Mouse (Mus musculus) bone marrow macrophage, adult 2 months (primary cell): Measurements from ENCODE around the gene Coq2. TPM values are rescaled to one million over a fixed set of nuclear protein-coding genes. Genes with fewer than 3 reads are reported as not detected.

Experiments
- H3K27ac ChIP-seq: 2 replicates; pipeline ENCODE4 v1.5.1; 2012; ENCODE audit warnings: low read depth, low read length; ENCODE audit not compliant: insufficient read depth
- H3K4me1 ChIP-seq: 2 replicates; pipeline ENCODE4 v1.6.1; 2012; ENCODE audit warnings: low read length; ENCODE audit not compliant: control insufficient read depth, insufficient read depth
- H3K4me3 ChIP-seq: 2 replicates; pipeline ENCODE4 v1.5.1; 2012; ENCODE audit warnings: mild to moderate bottlenecking, low read length, moderate library complexity; ENCODE audit not compliant: insufficient read depth
- CTCF ChIP-seq: IDR thresholded peaks from 2 replicates; pipeline ENCODE4 v1.5.1; 2012; ENCODE audit warnings: low read depth, mild to moderate bottlenecking, low read length, moderate library complexity
- POLR2A ChIP-seq: IDR thresholded peaks from 2 replicates; pipeline ENCODE4 v1.6.1; 2012; ENCODE audit warnings: mild to moderate bottlenecking, low read depth, low read length, borderline replicate concordance
- polyA plus RNA-seq: library from polyadenylated mRNA; stranded (reverse); fragments of >200 nt; gene quantifications from 2 replicates; pipeline ENCODE4 v1.2.4, GENCODE M21; 2012; ENCODE audit not compliant: missing spikeins, insufficient read depth, insufficient read length

The Coq2 gene
- polyA plus RNA-seq = 18.5 and 19.9 TPM in 2 replicates

DNA sequence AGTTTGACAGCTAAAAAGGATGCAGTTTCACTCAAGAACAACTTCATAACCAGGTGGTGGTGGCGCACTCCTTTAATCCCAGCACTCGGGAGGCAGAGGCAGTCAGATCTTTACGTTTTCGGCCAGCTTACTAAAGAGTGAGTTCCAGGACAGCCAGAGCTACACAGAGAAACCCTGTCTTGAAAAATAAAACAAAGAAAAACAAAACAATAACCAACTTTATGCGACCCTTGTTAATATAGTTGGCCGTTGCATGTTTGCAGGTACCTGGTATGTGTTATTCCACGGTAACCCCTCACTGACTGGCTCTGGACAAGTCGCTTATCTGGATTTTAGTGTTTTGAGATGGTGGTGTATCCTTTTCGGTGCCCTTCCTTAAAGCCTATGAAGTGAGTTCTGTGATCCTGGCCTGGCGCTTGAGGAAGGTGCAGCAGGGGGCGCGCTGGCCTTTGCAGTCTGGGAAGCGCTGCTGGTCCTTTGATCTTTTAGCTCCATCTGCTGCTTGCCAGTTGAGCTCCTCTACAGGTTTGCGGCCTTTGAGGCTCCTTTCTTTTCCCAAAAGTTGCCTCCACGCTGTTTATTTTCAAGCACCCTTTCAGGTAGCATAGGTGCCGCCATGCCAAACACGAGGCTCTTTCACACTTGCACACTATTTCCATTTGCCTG, at the start of gene Coq2:
Coq2 (minus strand) TSS at position 430 of the 666 bp plus-strand sequence.
- TF ChIP-seq POLR2A = no peak
- TF ChIP-seq CTCF = peak; percentile 95
- Histone ChIP-seq H3K4me3 (peak within 1 kb of the TSS; percentile 66), H3K4me1 (peaks cover 4% of the 10 kb centered on the region), H3K27ac (no peak within 1 kb of the TSS)

DNA sequence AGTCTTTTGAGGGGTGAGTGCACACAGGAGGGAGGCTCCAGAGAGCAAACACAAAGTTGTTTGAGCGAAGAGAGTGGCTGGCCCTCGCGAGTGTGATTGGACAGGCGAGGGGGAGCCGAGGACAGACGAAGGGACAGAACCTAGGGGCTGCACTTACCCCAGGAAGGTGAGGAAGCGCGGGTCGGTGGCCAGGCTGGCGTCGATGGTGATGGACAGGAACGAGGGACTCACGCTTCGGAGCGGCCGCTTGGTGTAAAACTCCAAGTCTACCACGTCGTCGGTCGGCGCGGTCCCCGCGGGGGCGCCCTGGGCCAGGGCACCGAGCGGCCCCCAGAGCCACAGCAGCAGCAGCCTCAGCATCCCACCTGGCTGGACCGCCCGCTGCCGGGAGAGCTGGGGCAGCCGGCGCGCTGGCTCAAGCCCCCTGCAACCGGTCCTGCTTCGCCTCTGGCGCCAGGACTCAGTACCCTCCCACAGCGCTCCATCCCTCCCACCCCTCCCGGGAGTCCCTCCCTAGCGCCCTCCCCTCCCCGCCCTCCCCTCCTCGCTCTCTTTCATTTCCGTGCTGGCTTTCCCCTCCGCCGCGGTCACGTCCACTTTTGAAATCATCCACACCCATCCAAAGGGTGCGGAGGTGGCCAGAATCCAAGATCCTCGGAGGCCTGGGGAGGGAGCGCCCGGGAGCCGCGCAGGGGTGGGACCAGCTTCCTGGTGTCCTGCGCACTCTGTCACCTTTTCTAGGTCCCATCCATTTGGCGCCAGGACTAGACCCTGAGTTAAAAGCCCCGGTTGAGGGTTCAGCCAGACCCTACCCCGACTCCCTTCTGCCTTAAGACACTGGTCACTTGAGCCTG, 44.5 kb upstream of the Coq2 start, which contains the start of gene Hpse:
Hpse (minus strand) TSS at position 482 of the 854 bp plus-strand sequence.
- Histone ChIP-seq H3K4me1 (no peaks in the 10 kb centered on the region), H3K27ac (no peak within 1 kb of the TSS)

DNA sequence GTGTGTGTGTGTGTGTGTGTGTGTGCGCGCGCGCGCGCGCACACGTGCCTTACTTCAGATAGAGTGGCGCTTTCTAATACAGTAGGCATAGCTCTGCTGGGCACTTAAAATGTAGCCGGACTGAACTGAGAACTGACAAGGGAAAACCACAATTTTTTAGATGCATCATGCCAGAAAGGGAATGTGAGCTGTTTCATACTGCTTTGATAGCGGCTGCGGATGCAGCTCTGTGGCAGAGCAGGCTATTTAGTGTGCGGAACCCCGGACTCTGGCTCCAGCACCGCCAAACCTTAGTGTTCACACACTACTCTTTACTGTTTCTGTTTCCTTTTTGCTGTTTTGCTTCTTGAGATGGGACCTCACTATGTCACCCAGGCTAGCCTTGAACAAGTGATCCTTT, 41.8 kb upstream of the Coq2 start:
- Histone ChIP-seq H3K4me1 (peaks cover 8% of the 10 kb centered on the region), H3K4me3 (no peak overlapping the region), H3K27ac (no peak overlapping the region)
- no peak for TF ChIP-seq POLR2A
- no peak for TF ChIP-seq CTCF

More for the DNA sequence above, 44.5 kb upstream of the Coq2 start, which contains the start of gene Hpse:
- H3K4me3 ChIP-seq = peak within 1 kb of the TSS; percentile 66
- TF ChIP-seq CTCF (no peak), POLR2A (no peak)

DNA sequence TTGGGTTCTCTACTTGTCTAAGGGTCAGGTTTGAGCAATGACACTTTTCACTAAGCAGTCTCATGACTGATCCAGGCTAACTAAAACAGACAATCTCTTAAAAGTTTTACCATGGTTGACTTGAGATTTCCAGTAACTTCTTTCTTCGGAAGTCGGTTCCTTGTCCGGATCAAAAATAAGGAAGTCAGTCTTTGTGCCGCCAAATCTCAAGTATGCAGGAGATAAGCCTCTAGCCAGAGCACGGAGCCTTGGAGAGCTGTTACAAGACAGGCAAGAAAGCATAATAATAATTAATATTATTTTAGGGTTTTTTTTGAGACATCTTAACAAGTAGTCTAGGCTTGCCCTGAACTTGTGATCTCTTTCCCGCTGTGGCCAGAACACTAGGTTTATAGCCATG, 36.3 kb upstream of the Coq2 start:
- H3K4me1 ChIP-seq = peaks cover 36% of the 10 kb centered on the region
- peak overlapping the region; percentile 18; the same call in 1 of the 2 replicates for H3K27ac ChIP-seq
- no peak overlapping the region for H3K4me3 ChIP-seq
- TF ChIP-seq CTCF = no peak
- TF ChIP-seq POLR2A = no peak

DNA sequence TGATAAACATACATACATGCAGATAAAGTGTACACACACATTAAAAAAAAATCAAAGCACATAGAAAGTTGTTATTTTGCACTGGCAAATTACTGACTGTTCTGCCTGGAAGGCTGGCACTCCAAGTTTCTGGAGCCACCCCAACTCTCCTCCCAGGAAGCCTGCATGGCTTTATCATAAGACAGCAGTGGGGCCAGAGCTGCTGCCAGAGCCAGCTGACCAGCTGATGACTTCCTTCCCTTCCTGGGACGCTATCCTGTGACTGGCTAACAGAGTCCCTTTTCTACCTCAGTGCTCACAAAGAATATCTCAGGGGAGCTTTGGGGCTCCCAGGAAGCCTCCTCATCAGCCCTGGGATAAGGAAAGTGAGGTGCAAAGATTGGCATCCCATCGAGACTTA, 35.1 kb upstream of the Coq2 start:
- no peak for TF ChIP-seq CTCF
- peaks cover 36% of the 10 kb centered on the region for H3K4me1 ChIP-seq
- H3K4me3 ChIP-seq = no peak overlapping the region
- peak overlapping the region; percentile 79 for H3K27ac ChIP-seq

DNA sequence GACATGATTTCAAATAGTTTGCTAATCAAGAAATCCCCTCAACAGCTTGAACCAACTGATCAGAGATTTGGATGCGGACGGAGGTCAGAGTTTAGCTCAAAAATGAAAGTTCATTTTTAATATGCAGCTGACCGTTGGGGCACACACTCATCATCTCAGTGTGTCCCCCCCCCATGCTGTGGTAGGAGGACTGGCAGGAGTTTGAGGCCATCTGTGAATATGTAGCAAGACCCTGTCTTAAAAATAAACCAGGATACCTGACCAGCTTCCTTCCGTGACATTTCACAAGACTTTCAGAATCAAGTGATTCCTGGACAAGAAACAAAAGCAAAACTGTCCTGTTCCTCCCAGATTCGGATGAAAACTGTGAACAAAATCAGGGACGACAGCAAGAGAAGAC, 34.1 kb upstream of the Coq2 start:
- Histone ChIP-seq H3K4me3 (no peak overlapping the region), H3K27ac (0 out of 2 replicates have a peak overlapping the region, but pooled peaks have one; percentile 79), H3K4me1 (peaks cover 36% of the 10 kb centered on the region)
- no peak for TF ChIP-seq POLR2A
- no peak for TF ChIP-seq CTCF

DNA sequence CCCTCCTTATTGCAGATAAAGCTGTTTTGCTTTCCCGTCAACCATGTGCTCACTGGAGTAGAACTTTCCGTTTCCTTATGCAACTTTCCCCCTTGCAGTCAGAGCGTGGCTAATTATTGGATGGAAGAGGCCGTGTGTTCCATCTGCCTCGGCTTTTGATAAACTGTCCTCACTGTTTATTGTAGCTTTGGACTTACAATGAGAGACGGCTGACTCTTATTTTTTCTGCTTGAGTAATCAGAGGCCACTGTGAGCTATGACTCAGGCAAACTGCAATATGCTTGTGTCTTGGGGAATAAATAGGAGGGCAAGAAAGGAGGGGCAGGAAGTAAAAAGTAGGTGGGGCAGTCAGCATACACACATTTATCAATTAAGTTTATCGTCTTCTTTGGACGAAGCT, 31.7 kb upstream of the Coq2 start:
- Histone ChIP-seq H3K4me3 (no peak overlapping the region), H3K27ac (no peak overlapping the region), H3K4me1 (peaks cover 28% of the 10 kb centered on the region)
- no peak for TF ChIP-seq POLR2A
- TF ChIP-seq CTCF = no peak

DNA sequence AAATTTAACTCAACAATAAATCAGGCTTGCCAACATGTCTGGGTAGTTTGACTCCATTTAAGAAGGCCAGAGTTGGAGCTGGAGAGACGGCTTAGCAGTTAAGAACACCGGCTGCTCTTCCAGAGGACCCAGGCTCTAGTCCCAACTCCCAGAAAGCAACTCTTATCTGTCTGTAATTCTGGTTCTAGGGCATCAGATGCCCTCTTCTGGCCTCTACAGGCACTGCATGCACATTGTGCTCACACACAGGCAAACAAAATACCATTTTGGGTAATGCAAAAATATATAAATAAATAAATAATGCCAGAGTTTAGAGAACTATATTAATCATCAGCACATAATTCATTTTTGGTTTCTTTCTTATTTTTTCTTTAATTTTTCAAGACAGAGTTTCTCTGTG, 29.3 kb upstream of the Coq2 start:
- peaks cover 9% of the 10 kb centered on the region for H3K4me1 ChIP-seq
- no peak for TF ChIP-seq CTCF
- TF ChIP-seq POLR2A = no peak

DNA sequence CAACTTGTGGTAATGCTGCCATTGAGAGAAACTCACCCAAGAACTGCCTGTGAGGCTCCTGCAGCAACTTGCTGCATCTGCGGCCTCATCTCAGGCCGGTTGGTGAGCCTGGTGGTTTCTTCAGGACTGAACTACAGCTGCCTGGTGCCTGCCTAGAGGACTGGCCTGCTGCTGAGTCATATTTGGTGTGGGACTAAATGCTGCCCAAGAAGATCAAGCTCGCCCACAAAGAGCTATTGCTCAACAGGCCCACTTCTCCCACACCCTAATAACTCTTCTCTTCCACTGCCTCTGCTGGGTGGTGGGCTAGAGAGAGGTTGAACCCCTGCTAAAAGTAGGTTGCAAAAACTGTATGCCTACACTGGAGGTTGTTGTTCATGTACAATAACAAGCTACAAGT, 27.4 kb upstream of the Coq2 start:
- Histone ChIP-seq H3K27ac (no peak overlapping the region), H3K4me1 (peaks cover 11% of the 10 kb centered on the region), H3K4me3 (no peak overlapping the region)
- TF ChIP-seq POLR2A (no peak), CTCF (no peak)

More for the DNA sequence above, 29.3 kb upstream of the Coq2 start:
- H3K27ac ChIP-seq = no peak overlapping the region
- H3K4me3 ChIP-seq = no peak overlapping the region

DNA sequence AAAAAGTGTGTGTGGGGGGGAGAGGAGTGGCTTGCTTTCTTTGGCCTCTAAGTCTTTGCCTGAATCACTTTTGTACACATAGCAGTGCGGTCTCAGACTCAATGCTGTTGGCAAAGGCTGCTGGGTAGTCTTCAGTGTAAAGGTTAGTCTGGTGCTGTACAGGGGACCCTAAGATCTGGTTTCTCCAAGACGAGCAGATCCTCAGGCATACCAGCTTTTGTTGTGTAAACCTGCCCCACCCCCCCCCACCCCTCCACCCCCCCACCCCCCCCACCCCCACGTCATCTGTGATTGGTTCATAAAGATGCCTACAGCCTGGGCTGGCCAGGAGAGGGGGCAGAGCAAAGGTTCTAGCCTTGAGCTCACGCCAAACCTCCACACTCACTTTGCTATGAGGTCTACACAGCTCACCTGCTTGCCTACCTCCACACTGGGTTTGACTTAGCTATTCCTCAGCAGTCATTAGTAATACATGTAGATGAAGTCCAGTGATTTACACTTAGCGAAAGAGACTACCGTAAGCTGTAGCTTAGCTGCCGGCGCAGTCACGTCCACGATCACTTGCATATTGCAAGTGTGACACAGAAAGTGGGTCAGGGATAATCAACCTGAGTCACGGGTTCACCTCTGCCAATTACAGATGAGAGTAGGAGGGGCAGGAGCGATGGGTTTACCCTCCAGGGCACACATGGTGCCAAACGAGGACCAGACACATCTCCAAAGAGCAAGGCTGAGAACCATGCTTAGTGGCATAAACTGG, 26.1 kb upstream of the Coq2 start:
- H3K27ac ChIP-seq = no peak overlapping the region
- H3K4me3 ChIP-seq = no peak overlapping the region
- TF ChIP-seq CTCF (no peak), POLR2A (no peak)
- peaks cover 10% of the 10 kb centered on the region for H3K4me1 ChIP-seq
